Mouse (Mus musculus): ENCODE results near the gene Rbm39. TPM values are rescaled to one million over a fixed set of nuclear protein-coding genes. Genes with fewer than 3 reads are reported as not detected.
A peak's percentile ranks its signal among the peaks of the same experiment; 100 is the strongest.
"Not testable (repeated sequence)": the region's sequence is repeated elsewhere in the genome, so short reads cannot be mapped to it uniquely, and the experiment has no call there.

Rbm39 gene
- polyA plus RNA-seq, 1 experiment: 26.0 TPM

- no peak for DNase-seq (ENCODE audit: low read depth, low spot score)
These were observed 60.5 kb downstream of the Rbm39 start for GRCm38 (mm10) chr2:156119566-156119965.

- not testable (repeated sequence) for DNase-seq (ENCODE audit: low read depth, low spot score)
- 13% methylated on average over 5 of the region's 5 CpGs for WGBS
These were observed 68.0 kb downstream of the Rbm39 start for GRCm38 (mm10) chr2:156112080-156112423.

GRCm38 (mm10) chr2:156111358-156112079 is 68.5 kb downstream of the Rbm39 start, which contains the start of the genes Cpne1 and Rbm12:
Cpne1 (minus strand) TSS chr2:156111965.
Rbm12 (minus strand) TSS chr2:156111978.
- under 1% methylated on average over 74 of the region's 74 CpGs for WGBS
- DNase-seq (ENCODE audit: low read depth, low spot score): peak; percentile 61

- no peak for DNase-seq (ENCODE audit: low read depth, low spot score)
- under 1% methylated on average over 16 of the region's 16 CpGs for whole genome bisulfite sequencing
These were observed 69.2 kb downstream of the Rbm39 start for GRCm38 (mm10) chr2:156110627-156111357.

Other genes starting within 250 kb of the Rbm39 start
- 26.7 and 31.3 TPM in 2 replicates for gene Uqcc1, start 249.9 kb downstream of the Rbm39 start, polyA plus RNA-seq (2012; rRNA removed)
- not detected in 2 replicates for gene Gm15557, start 239.5 kb downstream of the Rbm39 start, polyA plus RNA-seq (2012; rRNA removed)
- gene Gdf5, start 234.9 kb downstream of the Rbm39 start, polyA plus RNA-seq (2012; rRNA removed): 0.10 and 0.15 TPM in 2 replicates
- gene Cep250, start 223.8 kb downstream of the Rbm39 start, polyA plus RNA-seq (2012; rRNA removed): 4.7 and 8.2 TPM in 2 replicates
- gene 6430550D23Rik, start 172.3 kb downstream of the Rbm39 start, polyA plus RNA-seq (2012; rRNA removed): 1.4 and 1.8 TPM in 2 replicates
- gene Ergic3, start 172.2 kb downstream of the Rbm39 start, polyA plus RNA-seq (2012; rRNA removed): 291 and 343 TPM in 2 replicates
- 0.06 and 0.45 TPM in 2 replicates for gene Fer1l4, start 127.3 kb downstream of the Rbm39 start, polyA plus RNA-seq (2012; rRNA removed)
- 0.47 and 0.86 TPM in 2 replicates for gene Spag4, start 115.1 kb downstream of the Rbm39 start, polyA plus RNA-seq (2012; rRNA removed)
- 28.4 and 52.4 TPM in 2 replicates for gene Cpne1, start 68.3 kb downstream of the Rbm39 start, polyA plus RNA-seq (2012; rRNA removed)
- gene Rbm12, start 68.3 kb downstream of the Rbm39 start, polyA plus RNA-seq (2012; rRNA removed): 3.9 and 8.1 TPM in 2 replicates
- gene Gm28036, start 53.1 kb downstream of the Rbm39 start, polyA plus RNA-seq (2012; rRNA removed): 1.1 and 3.1 TPM in 2 replicates
- gene Romo1, start 36.2 kb downstream of the Rbm39 start, polyA plus RNA-seq (2012; rRNA removed): 172 and 173 TPM in 2 replicates
- 34.1 and 48.5 TPM in 2 replicates for gene Nfs1, start 36.1 kb downstream of the Rbm39 start, polyA plus RNA-seq (2012; rRNA removed)
- 5.9 and 7.7 TPM in 2 replicates for gene Phf20, start 16.2 kb upstream of the Rbm39 start, polyA plus RNA-seq (2012; rRNA removed)
- gene Cnbd2, start 132.1 kb upstream of the Rbm39 start, polyA plus RNA-seq (2012; rRNA removed): 0.36 and 0.70 TPM in 2 replicates
- 94.7 and 113 TPM in 2 replicates for gene Scand1, start 132.5 kb upstream of the Rbm39 start, polyA plus RNA-seq (2012; rRNA removed)
- gene Epb41l1, start 240.7 kb upstream of the Rbm39 start, polyA plus RNA-seq (2012; rRNA removed): 15.2 and 17.1 TPM in 2 replicates